Mouse (Mus musculus) adrenal gland (tissue): Measurements from ENCODE around the gene Ankrd63.

Experiments
- intact Hi-C: fragments of 180-260 bp; cut with DNase I; formaldehyde crosslinking; loops from one replicate; pipeline ENCODE4 v1.15.1; 2025
- long read RNA-seq, 2 experiments: library from polyadenylated mRNA; unstranded; transcript quantifications; one replicate each; pipeline ENCODE4 v2.0.0; 2020; ENCODE audit warnings: borderline replicate concordance in 1 of 2; ENCODE audit not compliant: insufficient replicate concordance in 1 of 2

The Ankrd63 gene
- long read RNA-seq, experiment 1 = 0 reads
- long read RNA-seq, experiment 2 = 0 reads

- intact Hi-C loops = no loop called here
Observed at GRCm38 (mm10) chr2:118703913-118704730, at the start of gene Ankrd63. Ankrd63 (minus strand) TSS chr2:118703963.

DNA sequence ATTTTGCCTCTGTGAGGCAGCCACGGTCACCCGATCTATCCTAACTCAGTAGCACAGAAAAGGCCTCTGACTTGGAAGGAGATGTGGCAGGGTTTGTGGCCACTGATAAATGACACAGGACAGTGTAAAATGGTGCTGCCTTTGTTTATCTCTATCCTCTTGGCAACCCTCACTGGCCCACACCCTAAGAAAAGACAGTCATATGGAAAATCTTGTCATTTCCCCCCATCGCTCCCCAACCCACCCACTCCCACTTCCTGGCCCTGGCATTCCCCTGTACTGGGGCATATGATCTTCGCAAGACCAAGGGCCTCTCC, 49.0 kb upstream of the Ankrd63 start:
- intact Hi-C loops = no loop called here

GRCm38 (mm10) chr2:118751896-118752791, 48.4 kb upstream of the Ankrd63 start:
- intact Hi-C loops = no loop called here

GRCm38 (mm10) chr2:118750476-118750875, 46.7 kb upstream of the Ankrd63 start:
- intact Hi-C loops = no loop called here

- intact Hi-C loops = no loop called here
Observed at GRCm38 (mm10) chr2:118749341-118749884, 45.6 kb upstream of the Ankrd63 start.

- intact Hi-C loops = no loop called here
Observed at GRCm38 (mm10) chr2:118747301-118747960, 43.7 kb upstream of the Ankrd63 start.

- intact Hi-C loops = no loop called here
Observed at GRCm38 (mm10) chr2:118745915-118746901, 42.4 kb upstream of the Ankrd63 start.

- intact Hi-C loops = no loop called here
Observed at GRCm38 (mm10) chr2:118745232-118745884, 41.6 kb upstream of the Ankrd63 start, which contains the start of gene Inafm2. Inafm2 (plus strand) TSS chr2:118745758.

- intact Hi-C loops = no loop called here
Observed at GRCm38 (mm10) chr2:118744621-118745020, 40.9 kb upstream of the Ankrd63 start.

DNA sequence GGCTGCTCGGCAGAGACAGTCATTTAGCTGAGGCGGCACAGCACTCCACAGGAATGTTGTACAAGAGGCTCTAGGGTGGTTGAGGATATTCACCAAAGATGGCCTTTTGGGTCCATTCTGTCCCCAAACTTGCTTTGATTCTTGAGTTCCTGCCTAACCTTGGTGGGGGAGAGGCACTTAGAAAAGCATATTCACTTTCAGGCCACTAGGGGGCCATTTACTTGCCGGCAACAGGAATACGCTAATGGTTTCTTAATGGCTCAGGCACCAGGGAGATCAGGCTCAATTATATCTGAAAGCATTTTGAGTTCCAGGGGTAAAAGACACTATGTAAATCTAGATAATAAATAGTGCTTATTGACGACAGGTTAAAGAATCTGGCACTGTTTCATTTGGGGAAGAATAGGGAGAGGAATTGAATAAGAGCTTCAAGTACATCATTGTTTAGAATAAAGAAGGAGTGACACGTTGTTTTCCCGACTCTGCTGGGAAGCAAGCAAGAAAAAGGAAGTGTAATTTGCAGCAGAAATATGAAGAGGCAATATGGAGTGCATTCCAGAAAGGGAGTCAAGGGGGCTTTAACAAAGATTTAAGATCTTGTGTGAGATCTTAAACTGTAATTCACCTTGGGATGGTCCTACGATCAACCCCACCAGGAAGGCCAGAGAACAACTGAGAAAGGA, 39.6 kb upstream of the Ankrd63 start:
- intact Hi-C loops = loop anchor here (2.0 kb wide), 1 partner anchor 139 kb away; no protein-coding TSS in a partner anchor

- intact Hi-C loops = no loop called here
Observed at GRCm38 (mm10) chr2:118741183-118741582, 37.4 kb upstream of the Ankrd63 start.

DNA sequence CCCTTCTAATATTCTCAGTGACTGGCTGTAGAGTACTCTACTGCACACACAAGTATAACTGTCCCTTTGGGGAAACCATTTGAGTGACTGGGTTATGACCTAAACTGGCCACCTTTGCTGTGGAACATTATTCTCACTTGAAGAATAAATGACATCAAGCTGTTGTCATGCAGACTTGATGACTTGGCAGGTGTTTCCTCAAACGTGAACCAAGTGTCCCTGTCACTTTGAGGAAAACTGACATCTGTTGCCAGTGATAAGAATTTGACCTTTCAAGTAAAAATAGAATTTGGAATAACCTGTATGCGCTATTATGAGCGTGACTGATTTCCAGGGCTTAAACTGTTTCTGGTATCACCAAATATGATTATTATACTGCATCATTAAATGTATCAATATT, 36.6 kb upstream of the Ankrd63 start:
- intact Hi-C loops = no loop called here

- intact Hi-C loops = no loop called here
Observed at GRCm38 (mm10) chr2:118733341-118733740, 29.6 kb upstream of the Ankrd63 start.

DNA sequence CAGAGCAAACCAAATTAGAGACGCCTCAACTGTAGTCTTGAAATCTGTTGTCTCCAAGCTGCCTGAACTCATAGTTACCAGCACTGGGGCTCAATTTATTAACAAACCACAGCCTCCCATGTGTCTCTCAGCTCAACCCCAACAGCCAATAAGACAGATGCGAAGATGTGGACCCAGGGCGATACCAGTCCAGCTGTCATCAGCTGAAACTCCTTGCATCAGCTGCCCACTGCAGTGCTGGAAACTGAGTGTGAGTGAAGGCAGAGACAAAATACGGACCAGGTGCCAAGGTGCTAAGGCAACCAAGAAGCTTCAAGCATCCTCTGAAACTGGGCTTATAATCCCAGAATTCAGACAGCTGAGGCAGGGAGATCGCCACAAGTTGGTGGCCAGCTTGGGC, 28.2 kb upstream of the Ankrd63 start:
- intact Hi-C loops = no loop called here

DNA sequence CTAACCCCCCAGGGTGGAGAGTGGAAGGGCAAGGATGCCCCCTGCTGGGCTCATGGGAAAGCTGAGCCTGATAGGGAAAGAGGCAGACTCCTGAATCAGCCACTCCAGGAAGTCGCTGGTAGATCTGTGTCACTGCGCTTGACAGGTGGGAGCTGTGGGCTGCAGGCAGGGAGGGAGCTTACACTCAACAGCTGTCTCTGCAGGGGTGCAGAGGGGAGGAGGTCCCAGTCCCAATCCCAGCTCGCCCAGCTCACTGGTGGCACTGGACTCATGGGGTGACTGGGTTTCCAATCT, 26.8 kb upstream of the Ankrd63 start:
- intact Hi-C loops = loop anchor here (1.0 kb wide), 2 partner anchors 30 to 92 kb away; no protein-coding TSS in a partner anchor

DNA sequence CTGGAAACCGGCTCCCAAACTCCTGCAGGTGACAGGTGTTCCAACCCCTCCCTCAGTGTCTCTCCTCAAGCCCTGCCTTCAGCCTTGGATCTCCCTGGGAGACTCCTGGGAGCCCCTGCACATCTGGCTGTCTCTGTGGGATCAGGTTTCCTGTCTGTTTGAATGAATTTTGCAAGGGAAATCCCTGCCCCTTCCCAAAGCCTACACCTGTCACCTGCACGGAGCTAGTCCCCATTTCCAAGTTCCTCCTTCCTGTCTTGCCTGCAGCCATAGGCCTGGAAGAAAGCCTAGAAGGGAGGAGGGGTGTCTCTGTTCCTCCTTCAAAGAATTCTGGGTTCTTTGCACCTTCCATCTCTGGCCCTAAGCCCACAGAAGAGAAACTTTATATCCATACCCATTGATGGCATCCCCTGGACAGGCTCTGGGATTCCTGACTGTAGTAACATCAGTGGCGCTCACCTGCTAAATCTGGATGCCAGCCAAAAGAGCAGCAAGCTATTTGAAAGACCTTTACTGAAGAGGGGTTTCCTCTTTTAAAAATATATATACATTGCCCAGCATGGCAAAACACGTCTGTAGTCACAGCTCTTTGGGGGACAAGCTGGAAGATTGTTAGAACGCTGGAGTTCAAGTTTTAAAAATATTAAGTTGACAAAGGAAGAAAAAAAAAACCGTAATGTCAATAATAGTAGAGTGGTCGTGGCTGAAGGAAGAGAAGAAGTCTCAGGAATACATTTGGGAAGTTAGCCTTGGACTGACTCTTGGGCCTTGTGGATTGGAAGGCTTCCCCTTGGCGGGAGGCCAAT, 26.3 kb upstream of the Ankrd63 start:
- intact Hi-C loops = loop anchor here (1.0 to 10.0 kb wide), 3 partner anchors 30 to 245 kb away; no protein-coding TSS in a partner anchor

DNA sequence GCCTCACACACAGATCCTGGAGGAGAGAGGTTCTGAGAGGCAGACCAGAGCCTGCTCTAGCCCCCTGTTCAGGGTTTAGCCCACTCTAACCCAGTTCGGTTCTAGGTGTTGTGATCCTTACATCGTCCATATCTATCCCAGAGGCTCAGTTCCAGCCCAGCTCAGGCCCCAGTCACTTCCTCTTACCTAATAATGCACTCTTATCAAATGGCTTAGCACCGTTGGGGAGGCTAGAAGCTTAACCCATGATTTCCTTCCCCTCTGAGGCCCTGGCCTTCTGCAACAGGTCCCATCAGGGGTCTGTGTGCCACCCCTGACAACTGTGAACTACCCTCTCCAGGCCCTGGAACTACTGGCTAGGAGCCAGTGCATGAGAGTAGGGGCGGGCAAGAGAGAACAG, 25.4 kb upstream of the Ankrd63 start:
- intact Hi-C loops = loop anchor here (10.0 kb wide), 1 partner anchor 244 kb away; no protein-coding TSS in a partner anchor

GRCm38 (mm10) chr2:118728337-118728736, 24.6 kb upstream of the Ankrd63 start, which contains the start of gene Plcb2:
Plcb2 (minus strand) TSS chr2:118728438.
- intact Hi-C loops = loop anchor here (10.0 kb wide), 1 partner anchor 244 kb away; no protein-coding TSS in a partner anchor
